Mouse (Mus musculus): ENCODE results near the gene Zbtb12.
A peak's percentile ranks its signal among the peaks of the same experiment; 100 is the strongest.
"Not testable (repeated sequence)": the region's sequence is repeated elsewhere in the genome, so short reads cannot be mapped to it uniquely, and the experiment has no call there.

Zbtb12 gene

DNA sequence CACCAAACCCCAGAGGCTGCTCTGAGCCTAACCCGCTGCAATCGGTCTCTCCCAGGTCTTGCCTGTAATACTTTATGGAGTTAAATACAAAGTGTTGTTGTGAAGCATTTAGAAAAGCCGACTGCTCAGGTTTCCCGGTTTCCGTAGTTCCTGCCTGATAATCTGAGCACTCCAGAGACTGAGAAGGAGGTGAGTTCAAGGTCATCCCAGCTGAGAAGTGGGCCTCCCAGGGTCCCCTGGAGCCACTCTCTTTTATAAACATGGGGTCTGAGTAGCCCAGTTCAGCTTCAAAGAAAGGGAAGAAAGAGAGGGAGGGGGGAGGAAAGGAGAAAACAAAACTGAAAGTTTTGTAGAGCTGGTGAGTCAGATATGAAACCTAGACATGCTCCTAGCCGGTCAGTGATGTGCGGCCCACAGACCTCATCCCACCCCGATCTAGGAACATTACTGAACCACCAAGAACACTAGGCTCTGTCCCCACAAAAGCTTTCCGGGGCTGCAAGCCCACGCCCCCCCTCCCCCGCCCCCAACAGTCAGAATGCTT lies at the start of gene Zbtb12:
Zbtb12 (plus strand) TSS at position 148 of the 544 bp plus-strand sequence.
- peak; percentile 51 for DNase-seq (ENCODE audit: low read depth)

DNA sequence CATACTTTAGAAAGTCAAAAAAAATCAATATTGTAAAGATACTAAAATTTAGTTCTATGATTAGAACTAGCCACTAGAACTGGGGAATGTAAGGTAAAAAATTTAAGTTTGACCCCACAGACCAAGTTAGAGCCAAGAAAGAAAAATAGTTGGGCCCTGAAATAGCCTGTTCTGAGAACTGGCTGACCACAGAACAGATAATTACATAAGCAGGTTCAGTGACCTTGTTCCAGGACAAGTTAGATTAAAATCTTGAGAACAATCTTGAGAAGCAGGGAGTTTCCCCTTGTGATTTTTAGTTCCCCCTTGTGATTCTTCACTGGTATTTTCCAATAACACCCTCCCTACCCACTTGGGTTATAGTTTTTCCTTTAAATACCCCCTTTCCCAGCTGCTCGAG lies 48.5 kb upstream of the Zbtb12 start:
- DNase-seq (ENCODE audit: low read depth): not testable (repeated sequence)

- DNase-seq (ENCODE audit: low read depth): no peak
Measured at GRCm38 (mm10) chr17:34836155-34836855, 43.0 kb upstream of the Zbtb12 start.

DNA sequence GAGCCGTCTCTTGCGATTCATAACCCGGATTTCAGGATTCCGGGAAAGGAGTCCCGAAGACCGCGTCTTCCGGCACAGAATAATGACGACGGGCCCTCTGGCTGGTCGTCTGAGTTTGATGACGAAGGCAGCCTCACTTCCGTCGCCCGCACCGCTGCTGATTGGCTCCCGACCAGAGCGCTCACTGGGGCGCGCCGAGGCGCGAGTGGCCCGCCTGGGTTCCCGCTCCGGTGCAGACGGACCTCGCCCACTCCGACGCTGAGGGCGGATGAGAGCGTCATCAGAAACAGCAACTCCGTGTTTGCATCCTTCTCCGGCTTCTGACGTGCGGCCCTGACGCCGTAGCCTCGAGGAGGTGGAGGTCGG lies 42.4 kb upstream of the Zbtb12 start, which contains the start of the genes Stk19 and Dxo:
Stk19 (minus strand) TSS at position 90 of the 366 bp plus-strand sequence.
Dxo (plus strand) TSS at position 164 of the 366 bp plus-strand sequence.
- peak; percentile 98 for DNase-seq (ENCODE audit: low read depth)

DNA sequence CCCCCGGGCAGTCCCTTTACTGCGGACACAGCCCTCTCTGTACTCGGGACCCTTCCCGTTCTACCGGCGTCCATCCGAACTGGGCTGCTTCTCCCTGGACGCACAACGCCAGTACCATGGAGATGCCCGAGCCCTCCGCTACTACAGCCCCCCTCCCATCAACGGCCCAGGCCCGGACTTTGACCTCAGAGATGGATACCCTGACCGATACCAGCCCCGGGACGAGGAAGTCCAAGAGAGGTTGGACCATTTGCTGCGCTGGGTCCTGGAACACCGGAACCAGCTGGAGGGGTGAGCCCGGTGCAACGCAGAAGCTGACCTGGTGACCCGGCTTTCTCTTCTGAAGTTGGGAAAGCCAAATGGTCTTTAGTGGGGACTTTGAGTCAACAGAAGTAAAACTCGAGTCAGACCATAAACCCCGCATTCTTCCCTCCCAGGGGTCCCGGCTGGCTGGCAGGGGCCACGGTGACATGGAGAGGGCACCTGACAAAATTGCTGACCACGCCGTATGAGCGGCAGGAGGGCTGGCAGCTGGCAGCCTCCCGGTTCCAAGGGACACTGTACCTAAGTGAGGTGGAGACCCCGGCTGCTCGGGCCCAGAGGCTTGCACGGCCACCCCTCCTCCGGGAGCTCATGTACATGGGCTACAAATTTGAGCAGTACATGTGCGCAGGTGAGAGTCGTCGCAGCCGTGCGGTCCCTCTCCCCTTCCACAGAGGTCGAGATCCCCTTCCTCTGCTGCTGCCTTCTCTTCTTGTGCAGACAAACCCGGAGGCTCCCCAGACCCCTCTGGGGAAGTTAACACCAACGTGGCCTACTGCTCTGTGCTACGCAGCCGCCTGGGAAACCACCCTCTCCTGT lies 41.6 kb upstream of the Zbtb12 start:
- DNase-seq (ENCODE audit: low read depth): no peak

DNA sequence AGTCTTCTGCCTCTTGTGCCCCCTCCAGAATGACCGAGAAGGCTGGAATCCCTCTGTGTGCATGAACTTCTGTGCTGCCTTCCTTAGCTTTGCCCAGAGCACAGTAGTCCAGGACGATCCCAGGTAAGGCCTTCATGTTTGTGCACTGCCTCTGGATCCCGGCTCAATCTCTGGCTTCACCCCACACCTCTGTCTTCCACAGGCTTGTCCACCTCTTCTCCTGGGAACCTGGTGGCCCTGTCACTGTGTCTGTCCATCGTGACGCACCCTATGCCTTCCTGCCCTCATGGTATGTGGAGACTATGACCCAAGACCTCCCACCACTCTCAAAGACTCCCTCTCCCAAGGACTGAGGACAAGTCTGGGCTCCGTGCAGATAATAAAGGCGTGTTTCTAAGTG lies 40.5 kb upstream of the Zbtb12 start:
- no peak for DNase-seq (ENCODE audit: low read depth)

- DNase-seq (ENCODE audit: low read depth): no peak
Measured at GRCm38 (mm10) chr17:34840736-34841307, 38.5 kb upstream of the Zbtb12 start.

DNA sequence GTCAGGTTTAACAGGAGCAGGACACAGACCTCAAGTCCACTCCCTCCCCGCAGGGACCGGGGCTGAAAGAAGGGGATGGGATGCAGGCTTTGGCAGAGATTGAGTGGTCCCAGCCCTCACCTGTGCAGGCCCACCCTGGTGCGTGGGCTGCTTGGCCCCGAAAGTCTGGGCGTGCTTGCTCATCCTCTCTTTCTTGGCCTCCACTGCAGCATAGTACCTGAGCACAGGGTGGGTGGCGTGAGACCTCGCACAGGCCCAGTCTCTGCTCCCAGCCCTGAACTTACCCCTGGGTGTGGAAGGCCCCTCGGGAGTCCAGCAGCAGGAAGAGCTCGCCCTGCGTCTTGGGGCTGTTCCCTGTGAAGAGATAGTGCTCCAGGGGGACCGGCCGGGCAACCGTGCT lies 34.4 kb upstream of the Zbtb12 start:
- DNase-seq (ENCODE audit: low read depth): no peak

DNA sequence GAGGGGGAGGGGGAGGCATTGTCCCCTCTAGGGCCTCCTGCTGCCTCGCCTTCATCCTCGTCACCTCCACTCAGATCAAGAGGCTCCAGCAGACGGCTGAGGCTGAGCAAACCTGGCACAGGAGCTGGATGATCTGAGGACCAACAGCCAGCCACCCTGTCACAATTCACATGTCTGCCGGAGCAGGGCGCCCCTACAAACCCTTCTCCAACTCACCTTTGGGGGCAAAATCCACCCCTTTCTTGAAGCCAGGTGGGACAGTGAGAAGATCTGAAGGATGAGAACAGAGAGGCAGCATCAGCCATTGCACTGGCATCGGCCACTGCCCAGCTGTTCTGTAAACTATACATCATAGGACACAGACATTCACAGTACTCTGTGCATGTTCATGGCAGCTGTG lies 32.1 kb upstream of the Zbtb12 start:
- DNase-seq (ENCODE audit: low read depth): no peak

- DNase-seq (ENCODE audit: low read depth): no peak
Measured at GRCm38 (mm10) chr17:34847615-34848014, 31.7 kb upstream of the Zbtb12 start.

DNA sequence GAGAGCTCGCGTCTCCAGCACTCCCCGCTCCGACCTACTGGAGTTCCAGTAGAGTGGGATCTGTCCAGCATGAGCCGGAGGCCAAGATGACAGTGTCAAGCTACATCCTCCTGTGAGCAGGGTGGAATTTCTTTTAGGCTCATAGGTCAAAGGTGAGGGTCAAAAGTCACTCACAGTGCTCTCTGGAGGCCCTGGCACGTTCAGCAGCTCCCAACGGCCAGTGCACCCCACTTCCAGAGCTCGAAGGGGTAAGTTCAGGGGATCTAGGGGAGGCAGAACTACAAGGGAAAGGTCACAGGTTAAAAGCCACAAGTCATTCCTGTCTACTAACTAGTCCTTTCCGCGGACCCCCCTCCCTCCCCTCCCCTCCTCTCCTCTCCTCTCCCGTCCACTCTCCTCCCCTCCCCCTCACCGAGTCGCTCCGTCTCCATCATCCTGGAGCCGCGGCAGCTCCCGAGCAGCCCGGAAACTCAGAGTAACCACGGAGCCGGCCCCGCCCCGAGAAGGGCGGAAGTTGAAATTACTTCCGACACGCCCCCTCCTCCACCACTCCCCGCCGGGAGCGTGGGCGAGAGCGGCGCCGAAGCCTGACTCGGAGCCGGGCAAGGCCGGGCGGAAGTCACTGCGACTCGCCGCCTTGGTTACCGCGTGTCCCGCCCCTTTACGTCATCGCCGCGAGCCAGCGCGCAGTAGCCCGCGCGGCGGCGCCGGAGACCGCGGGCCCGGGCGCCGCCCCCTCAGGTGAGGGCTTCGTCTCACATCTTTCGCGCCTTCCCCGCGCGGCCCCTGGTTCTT lies 29.4 kb upstream of the Zbtb12 start, which contains the start of the genes Skiv2l and Nelfe:
Skiv2l (minus strand) TSS at position 489 of the 795 bp plus-strand sequence.
Nelfe (plus strand) TSS at position 670 of the 795 bp plus-strand sequence.
- peak; percentile 99 for DNase-seq (ENCODE audit: low read depth)

- peak; percentile 10 for DNase-seq (ENCODE audit: low read depth)
Measured at GRCm38 (mm10) chr17:34850517-34851125, 28.7 kb upstream of the Zbtb12 start.

- no peak for DNase-seq (ENCODE audit: low read depth)
Measured at GRCm38 (mm10) chr17:34853511-34853910, 25.8 kb upstream of the Zbtb12 start.

GRCm38 (mm10) chr17:34854761-34855160 lies 24.5 kb upstream of the Zbtb12 start:
- DNase-seq (ENCODE audit: low read depth): no peak

GRCm38 (mm10) chr17:34855825-34856224 lies 23.5 kb upstream of the Zbtb12 start:
- DNase-seq (ENCODE audit: low read depth): peak; percentile 88

GRCm38 (mm10) chr17:34858670-34859069 lies 20.6 kb upstream of the Zbtb12 start:
- no peak for DNase-seq (ENCODE audit: low read depth)

DNA sequence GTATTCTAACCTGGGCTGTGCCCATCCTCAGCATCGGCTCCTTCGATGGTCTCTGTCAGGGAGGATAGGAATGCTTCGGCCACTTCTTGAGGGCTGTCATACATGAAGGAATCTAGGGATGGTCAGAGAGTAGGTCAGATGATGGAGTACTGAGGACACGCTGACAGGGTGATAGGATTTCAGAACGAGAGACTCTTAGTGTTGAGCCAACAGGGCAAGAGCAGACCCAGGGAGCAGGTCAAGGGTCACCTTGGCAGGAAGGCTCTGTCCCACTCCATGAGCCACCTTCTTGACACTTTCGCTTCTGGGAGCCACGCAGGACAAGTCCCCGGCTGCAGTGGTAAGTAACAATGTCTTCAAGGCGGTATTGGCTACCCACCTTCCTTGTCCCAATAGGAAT lies 18.8 kb upstream of the Zbtb12 start:
- no peak for DNase-seq (ENCODE audit: low read depth)

DNA sequence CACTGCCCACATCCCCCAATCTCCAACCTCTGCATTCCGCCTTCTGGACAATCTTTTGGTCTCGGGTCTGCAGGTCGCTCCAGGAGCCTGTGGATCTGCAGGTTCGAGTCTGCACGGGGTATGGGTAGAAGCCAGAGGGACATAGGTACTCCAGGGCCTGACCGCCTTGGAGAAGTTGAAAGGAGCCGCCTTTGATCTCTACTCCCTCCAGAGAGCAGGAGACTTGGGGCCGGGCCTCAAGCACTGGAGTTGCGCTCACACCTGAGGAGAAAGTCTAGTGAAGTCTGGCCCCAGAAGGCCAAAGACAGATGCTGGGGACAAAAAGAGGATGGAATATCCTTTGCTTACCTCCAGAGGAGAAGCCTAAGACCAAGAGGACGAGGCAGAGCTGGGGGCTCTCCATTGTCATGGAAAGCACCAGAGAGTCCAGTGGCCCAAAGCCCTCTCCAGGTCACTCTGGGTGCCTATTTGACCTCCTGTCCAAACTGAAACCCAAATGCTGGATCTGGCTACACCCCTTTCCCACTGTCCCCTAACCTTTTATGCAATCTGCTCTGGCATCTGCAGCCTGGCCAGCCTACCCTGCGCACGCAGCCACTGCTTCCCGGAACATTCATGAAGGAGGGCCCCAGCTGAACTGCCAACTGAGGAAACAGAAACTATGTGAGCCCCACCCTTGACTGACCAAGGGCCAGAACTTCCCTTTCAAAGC lies 17.4 kb upstream of the Zbtb12 start:
- no peak for DNase-seq (ENCODE audit: low read depth)

DNA sequence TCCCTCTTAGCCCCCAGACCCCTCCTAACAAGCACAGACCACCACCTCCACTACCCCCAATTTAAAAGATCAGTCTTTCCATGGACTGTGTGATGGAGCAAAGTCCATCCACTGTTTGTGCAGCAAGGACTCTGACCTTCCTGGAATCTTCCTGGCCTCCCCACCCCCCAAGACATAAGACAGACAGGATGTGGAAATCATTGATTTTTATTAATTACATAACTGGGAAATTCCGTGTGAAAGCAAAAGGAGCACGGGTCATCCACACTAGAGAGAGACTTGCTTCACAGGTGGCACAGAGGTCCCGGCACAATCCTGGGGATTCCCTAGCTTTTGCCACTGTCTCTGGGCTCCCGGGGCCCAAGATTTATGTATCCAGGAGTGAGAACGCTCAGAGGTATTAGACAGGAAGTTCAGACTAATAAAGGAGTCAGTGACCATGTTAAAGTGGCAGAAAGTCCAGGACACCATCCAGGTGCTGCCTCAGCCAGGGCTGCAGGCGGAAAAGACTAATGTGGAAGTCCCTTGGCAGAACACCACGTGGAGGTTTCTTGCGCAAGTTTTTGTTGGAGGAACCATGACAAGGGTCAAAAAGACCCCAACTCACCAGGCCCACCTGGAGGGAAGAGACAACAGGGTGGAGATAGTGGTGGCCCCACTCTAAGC lies 16.7 kb upstream of the Zbtb12 start, which contains the start of gene Cfb:
Cfb (minus strand) TSS at position 103 of the 666 bp plus-strand sequence.
- DNase-seq (ENCODE audit: low read depth): no peak

DNA sequence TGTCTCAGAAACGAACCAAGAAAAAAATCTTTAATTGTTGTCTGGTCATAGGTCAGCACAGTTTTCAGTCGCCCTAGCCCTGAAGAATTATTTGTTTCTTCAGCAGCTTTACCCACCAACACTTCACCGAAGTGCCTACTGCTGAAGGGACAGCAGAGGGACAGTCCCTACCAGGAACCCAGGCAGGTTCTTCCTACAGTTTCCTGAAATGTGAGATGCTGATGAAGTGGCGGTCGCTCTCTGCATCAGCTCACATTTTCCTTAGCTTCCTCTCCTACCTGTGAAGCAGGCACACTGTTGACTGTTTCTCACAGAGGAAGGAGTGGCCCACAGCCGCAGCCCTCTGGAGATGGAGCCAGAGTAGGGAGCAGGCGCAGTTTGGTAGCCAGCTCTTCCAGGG lies 13.3 kb upstream of the Zbtb12 start:
- no peak for DNase-seq (ENCODE audit: low read depth)

Data from NIH3T3 (cell line).